Mouse (Mus musculus) CH12F3 (cell line): ENCODE results near the gene Gm20388.

ENCODE experiments used
- in situ Hi-C: fragments of 300-500 bp; cut with MboI; formaldehyde crosslinking; loops from 2 replicates; pipeline ENCODE4 v1.14.3; 2020; ENCODE audit warnings: low sequenced_read_pairs

The Gm20388 gene

GRCm38 (mm10) chr8:120437666-120438395 lies 527.2 kb downstream of the Gm20388 start:
- in situ Hi-C loops = no loop called here

GRCm38 (mm10) chr8:120439309-120439708 lies 528.7 kb downstream of the Gm20388 start:
- in situ Hi-C loops = no loop called here

GRCm38 (mm10) chr8:120440739-120441138 lies 530.1 kb downstream of the Gm20388 start:
- in situ Hi-C loops = no loop called here

- in situ Hi-C loops = no loop called here
These were observed 531.0 kb downstream of the Gm20388 start for GRCm38 (mm10) chr8:120441637-120442036.

GRCm38 (mm10) chr8:120442306-120443003 lies 531.8 kb downstream of the Gm20388 start:
- in situ Hi-C loops = no loop called here

- in situ Hi-C loops = no loop called here
These were observed 534.6 kb downstream of the Gm20388 start for GRCm38 (mm10) chr8:120445249-120445648.

GRCm38 (mm10) chr8:120448131-120448530 lies 537.5 kb downstream of the Gm20388 start:
- in situ Hi-C loops = no loop called here

GRCm38 (mm10) chr8:120449139-120449538 lies 538.5 kb downstream of the Gm20388 start:
- in situ Hi-C loops = no loop called here

- in situ Hi-C loops = no loop called here
These were observed 539.0 kb downstream of the Gm20388 start for GRCm38 (mm10) chr8:120449608-120450031.

GRCm38 (mm10) chr8:120452111-120452510 lies 541.5 kb downstream of the Gm20388 start:
- in situ Hi-C loops = no loop called here

- in situ Hi-C loops = no loop called here
These were observed 543.8 kb downstream of the Gm20388 start for GRCm38 (mm10) chr8:120454404-120454803.

- in situ Hi-C loops = no loop called here
These were observed 549.7 kb downstream of the Gm20388 start for GRCm38 (mm10) chr8:120460375-120460774.

- in situ Hi-C loops = no loop called here
These were observed 551.5 kb downstream of the Gm20388 start for GRCm38 (mm10) chr8:120462119-120462551.

GRCm38 (mm10) chr8:120462611-120463010 lies 552.0 kb downstream of the Gm20388 start:
- in situ Hi-C loops = no loop called here

- in situ Hi-C loops = no loop called here
These were observed 553.4 kb downstream of the Gm20388 start for GRCm38 (mm10) chr8:120463918-120464584.

- in situ Hi-C loops = no loop called here
These were observed 553.9 kb downstream of the Gm20388 start for GRCm38 (mm10) chr8:120464585-120464937.

- in situ Hi-C loops = no loop called here
These were observed 555.1 kb downstream of the Gm20388 start for GRCm38 (mm10) chr8:120465710-120466109.

- in situ Hi-C loops = no loop called here
These were observed 555.6 kb downstream of the Gm20388 start for GRCm38 (mm10) chr8:120466266-120466665.

GRCm38 (mm10) chr8:120467598-120467997 lies 557.0 kb downstream of the Gm20388 start:
- in situ Hi-C loops = no loop called here

- in situ Hi-C loops = no loop called here
These were observed 559.5 kb downstream of the Gm20388 start for GRCm38 (mm10) chr8:120470170-120470569.

- in situ Hi-C loops = no loop called here
These were observed 560.5 kb downstream of the Gm20388 start for GRCm38 (mm10) chr8:120471166-120471565.

GRCm38 (mm10) chr8:120471752-120472151 lies 561.1 kb downstream of the Gm20388 start:
- in situ Hi-C loops = no loop called here
